Mouse (Mus musculus): ENCODE data around the gene Zfyve26. TPM values are rescaled to one million over a fixed set of nuclear protein-coding genes. Genes with fewer than 3 reads are reported as not detected.

Gene Zfyve26
- polyA plus RNA-seq, 1 experiment from 2014 or later = 15.1 TPM

DNA sequence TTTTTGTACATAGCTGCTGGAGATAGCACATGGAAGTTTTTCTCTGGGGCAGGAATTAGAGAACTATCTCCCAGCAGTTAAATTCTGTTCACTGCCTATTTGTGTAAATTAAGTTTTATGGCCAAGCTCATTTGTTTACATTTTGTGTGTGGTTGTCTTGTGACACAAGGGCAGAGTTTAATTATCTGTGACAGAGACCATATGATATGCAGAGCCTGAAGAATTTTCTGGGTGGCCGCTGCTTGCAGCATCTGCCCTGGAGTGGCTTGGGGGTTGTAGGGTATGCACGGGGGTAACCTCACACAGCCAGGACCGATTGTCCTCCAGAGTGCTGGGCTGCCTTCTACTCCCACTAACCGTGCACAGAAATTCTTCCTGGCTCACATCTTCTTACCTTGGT is 9.9 kb upstream of the Zfyve26 start:
- H3K27ac ChIP-seq (replicated peaks) = no peak overlapping the region
- WGBS = 90% methylated on average over 4 of the region's 4 CpGs
- no peaks in the 10 kb centered on the region for H3K4me1 ChIP-seq
- no peak for DNase-seq (ENCODE audit: low spot score)
- no peak overlapping the region for H3K4me3 ChIP-seq
- H3K27me3 ChIP-seq (ENCODE audit: low read depth, poor library complexity, severe bottlenecking) = no peaks in the 10 kb centered on the region
- no peaks in the 10 kb centered on the region for H3K9me3 ChIP-seq (replicated peaks)
- peaks cover 10% of the 10 kb centered on the region; the same call in 1 of the 2 replicates for H3K36me3 ChIP-seq

DNA sequence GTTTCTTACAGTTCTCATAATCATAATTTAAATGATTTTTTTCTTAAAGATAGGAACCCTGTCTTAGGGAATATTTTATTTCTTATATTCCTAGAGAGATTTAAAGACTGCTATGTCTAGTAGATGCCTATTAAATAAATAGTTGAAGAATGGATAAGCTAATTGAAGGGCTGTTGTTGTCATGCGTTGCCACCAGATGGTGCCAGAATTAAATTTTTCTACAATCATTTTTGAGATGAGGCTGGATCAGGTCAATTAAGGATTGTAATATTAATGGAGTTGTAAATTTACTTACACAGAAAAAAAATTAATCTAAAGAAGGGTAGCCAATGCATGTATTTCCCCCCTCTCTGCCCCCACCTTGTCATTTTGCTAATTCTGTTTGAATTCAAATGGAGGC is 9.0 kb upstream of the Zfyve26 start:
- Histone ChIP-seq H3K4me1 (no peaks in the 10 kb centered on the region), H3K27me3 (ENCODE audit: low read depth, poor library complexity, severe bottlenecking) (no peaks in the 10 kb centered on the region), H3K36me3 (peaks cover 10% of the 10 kb centered on the region; the same call in 1 of the 2 replicates), H3K27ac (replicated peaks) (no peak overlapping the region), H3K9me3 (replicated peaks) (no peaks in the 10 kb centered on the region), H3K4me3 (no peak overlapping the region)
- DNase-seq (ENCODE audit: low spot score) = no peak
- WGBS = 67% methylated on average over 1 of the region's 1 CpGs

DNA sequence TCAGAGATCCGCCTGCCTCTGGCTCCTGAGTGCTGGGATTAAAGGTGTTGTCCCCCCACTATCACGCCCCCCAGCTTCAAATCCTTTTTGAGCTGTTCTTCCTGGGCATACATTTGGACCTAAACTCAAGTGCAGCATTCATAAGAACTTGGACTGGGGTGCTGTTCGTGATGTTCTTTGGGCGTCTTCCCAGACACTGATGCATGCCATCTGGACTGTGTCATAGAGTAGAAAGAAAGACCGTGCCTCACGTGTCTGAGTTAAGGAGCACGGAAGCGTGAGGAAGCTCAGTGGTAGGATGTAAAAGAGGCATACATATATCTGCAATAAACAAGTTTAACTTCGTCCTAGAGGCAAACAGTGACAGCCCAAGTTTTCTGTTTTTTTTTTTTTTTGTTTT is 5.7 kb upstream of the Zfyve26 start:
- Histone ChIP-seq H3K9me3 (replicated peaks) (no peaks in the 10 kb centered on the region), H3K4me1 (peaks cover 7% of the 10 kb centered on the region), H3K27me3 (ENCODE audit: low read depth, poor library complexity, severe bottlenecking) (no peaks in the 10 kb centered on the region), H3K36me3 (peaks cover 10% of the 10 kb centered on the region; the same call in 1 of the 2 replicates), H3K27ac (replicated peaks) (no peak overlapping the region), H3K4me3 (no peak overlapping the region)
- 91% methylated on average over 9 of the region's 9 CpGs for WGBS
- no peak for DNase-seq (ENCODE audit: low spot score)

DNA sequence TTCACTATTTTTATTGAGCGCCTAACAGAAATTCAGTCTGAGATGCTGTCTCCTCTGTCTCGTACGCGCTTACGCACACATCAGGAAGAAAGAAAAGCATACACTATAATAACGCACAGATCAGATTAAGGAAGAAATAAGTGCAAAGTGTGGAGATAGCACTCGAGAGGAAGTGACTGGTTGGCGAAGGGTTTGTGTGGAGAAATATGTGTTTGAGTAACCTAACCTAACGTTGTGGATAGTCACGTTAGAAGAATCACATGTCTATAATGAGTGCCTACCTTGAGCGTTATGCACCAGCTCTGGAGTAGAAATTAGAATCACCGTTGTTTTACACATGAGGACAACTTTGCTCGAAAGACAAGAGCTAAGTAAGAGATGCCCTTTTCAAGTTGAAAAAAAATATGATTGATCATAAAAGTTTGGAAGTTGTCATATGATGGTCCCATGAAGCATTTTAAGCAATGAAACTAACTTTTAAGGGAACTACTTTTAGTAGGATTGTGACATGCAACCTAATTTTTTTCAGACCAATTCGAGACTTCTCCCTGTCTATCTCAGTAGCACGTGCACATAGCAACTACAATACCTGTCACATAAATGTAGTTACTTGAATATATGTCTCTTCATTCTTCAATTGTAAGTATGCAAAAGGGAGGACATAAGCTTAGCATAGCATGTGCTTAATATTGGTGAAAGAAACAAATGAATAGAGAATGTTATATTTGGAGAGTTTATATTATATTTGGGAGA is 2.0 kb upstream of the Zfyve26 start:
- Histone ChIP-seq H3K27ac (replicated peaks) (peak overlapping the region; percentile 83; the same call in 1 of the 2 replicates), H3K36me3 (0 out of 2 replicates have a peak, but pooled peaks cover 8% of the 10 kb centered on the region), H3K4me1 (peaks cover 19% of the 10 kb centered on the region), H3K9me3 (replicated peaks) (no peaks in the 10 kb centered on the region), H3K27me3 (ENCODE audit: low read depth, poor library complexity, severe bottlenecking) (no peaks in the 10 kb centered on the region), H3K4me3 (peak overlapping the region; percentile 78)
- DNase-seq (ENCODE audit: low spot score) = no peak
- 19% methylated on average over 15 of the region's 15 CpGs for WGBS

DNA sequence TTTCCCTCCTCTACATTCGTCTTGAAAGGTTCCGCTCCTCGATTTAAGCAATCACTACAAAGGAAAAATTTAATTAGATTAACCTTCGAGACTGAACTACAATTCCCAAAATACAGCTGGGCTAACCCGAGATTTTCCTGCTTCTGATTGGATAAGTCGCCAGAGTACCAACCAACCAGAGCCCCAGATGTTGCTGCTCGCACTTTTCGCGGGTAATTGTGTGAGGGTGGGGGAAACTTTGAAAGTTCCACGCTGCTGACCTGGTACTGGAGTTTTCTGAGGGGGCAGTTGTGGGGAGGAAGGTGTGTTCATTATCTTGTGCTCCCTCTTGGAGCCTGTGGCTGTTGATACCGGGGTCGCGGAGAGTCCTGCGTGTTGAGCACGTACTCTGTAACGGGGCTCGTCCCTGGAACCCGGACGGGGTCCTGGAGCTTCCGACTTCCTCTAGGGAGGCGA is 1.0 kb upstream of the Zfyve26 start, which contains the start of gene Rad51b:
Gene Rad51b, plus strand, starts transcription at position 162 of the 456 bp plus-strand sequence.
- Histone ChIP-seq H3K9me3 (replicated peaks) (no peaks in the 10 kb centered on the region), H3K36me3 (0 out of 2 replicates have a peak, but pooled peaks cover 6% of the 10 kb centered on the region), H3K4me3 (peak within 1 kb of the TSS; percentile 78), H3K27ac (replicated peaks) (peak within 1 kb of the TSS; percentile 86), H3K27me3 (ENCODE audit: low read depth, poor library complexity, severe bottlenecking) (no peaks in the 10 kb centered on the region), H3K4me1 (peaks cover 19% of the 10 kb centered on the region)
- under 1% methylated on average over 21 of the region's 21 CpGs for WGBS
- DNase-seq (ENCODE audit: low spot score) = peak; percentile 82

DNA sequence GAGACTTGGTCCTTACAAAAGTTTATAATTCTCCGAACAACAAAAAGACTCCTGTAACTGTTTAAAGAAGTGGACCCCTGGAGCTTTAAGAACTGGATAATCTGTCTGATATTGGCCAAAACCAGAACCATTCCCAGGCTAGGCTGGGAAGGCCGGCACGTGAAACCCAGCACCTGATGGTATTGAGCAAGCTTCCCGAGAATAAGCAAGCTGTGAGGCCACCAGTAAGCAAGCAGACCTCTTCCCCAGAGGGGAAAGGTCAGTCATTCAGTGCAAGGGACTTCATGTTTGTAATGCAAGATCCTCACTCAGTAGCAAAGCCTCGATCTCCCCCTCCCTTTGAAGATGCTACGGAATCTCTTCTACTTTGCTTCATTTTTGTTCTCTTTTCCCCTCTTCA is 3.2 kb downstream of the Zfyve26 start:
- DNase-seq (ENCODE audit: low spot score) = no peak
- H3K36me3 ChIP-seq = peaks cover 38% of the 10 kb centered on the region
- no peak overlapping the region for H3K4me3 ChIP-seq
- 84% methylated on average over 6 of the region's 6 CpGs for WGBS
- H3K4me1 ChIP-seq = peaks cover 14% of the 10 kb centered on the region
- no peak overlapping the region for H3K27ac ChIP-seq (replicated peaks)
- H3K27me3 ChIP-seq (ENCODE audit: low read depth, poor library complexity, severe bottlenecking) = no peaks in the 10 kb centered on the region
- H3K9me3 ChIP-seq (replicated peaks) = no peaks in the 10 kb centered on the region

DNA sequence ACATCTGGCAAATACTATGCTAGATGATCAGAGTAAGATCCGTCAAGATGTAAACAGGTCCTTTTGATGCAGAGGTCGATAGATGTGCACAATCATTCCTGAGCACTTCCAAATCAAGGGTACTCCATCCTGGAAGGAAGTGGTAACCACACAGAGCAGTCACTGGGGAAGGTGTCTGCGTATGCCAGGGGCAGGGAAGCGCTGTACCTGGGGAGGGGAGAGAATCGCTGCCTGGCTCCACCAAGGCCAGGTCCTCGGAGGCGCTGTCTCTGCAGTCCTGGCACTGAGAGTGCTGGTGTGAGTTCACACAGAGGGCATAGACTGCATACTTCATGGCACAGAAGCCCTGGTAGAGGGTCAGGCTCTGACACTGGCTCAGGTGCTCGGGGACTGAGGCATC is 13.5 kb downstream of the Zfyve26 start:
- Histone ChIP-seq H3K27ac (replicated peaks) (no peak overlapping the region), H3K27me3 (ENCODE audit: low read depth, poor library complexity, severe bottlenecking) (no peaks in the 10 kb centered on the region), H3K9me3 (replicated peaks) (no peaks in the 10 kb centered on the region), H3K4me3 (no peak overlapping the region), H3K4me1 (no peaks in the 10 kb centered on the region), H3K36me3 (peaks cover 97% of the 10 kb centered on the region)
- 88% methylated on average over 8 of the region's 8 CpGs for WGBS
- DNase-seq (ENCODE audit: low spot score) = no peak

DNA sequence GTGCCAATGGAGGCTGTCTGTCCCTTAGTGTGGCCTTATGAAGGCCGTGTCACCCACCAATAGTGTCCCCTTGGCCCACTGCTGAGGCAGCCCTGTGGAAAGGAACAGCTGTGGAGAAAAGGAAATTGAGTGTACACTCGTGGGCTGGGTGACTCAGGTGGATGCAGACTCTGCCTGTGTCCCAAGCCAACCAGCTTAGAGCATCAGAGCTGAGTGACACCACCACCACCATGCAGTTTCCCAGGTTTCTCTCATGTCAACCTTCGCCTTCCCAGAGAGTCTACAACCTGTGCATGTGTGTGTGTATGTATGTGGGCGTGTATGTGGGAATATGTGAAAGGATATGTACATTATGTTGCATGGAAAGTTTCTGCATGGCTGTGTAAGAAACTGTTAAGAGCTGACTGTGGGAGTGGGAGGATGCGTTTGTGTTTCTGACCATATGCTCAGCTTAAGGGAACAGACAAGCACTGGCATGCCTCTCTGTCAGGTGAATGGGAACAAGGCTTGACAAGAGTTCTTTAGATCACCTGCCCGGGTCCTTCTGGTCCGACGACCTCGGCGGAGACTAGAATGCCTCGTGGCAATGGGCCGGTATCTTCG is 16.5 kb downstream of the Zfyve26 start:
- no peaks in the 10 kb centered on the region for H3K27me3 ChIP-seq (ENCODE audit: low read depth, poor library complexity, severe bottlenecking)
- DNase-seq (ENCODE audit: low spot score) = no peak
- no peak overlapping the region for H3K27ac ChIP-seq (replicated peaks)
- no peaks in the 10 kb centered on the region for H3K4me1 ChIP-seq
- no peaks in the 10 kb centered on the region for H3K9me3 ChIP-seq (replicated peaks)
- peaks cover 96% of the 10 kb centered on the region for H3K36me3 ChIP-seq
- no peak overlapping the region for H3K4me3 ChIP-seq
- 91% methylated on average over 13 of the region's 13 CpGs for WGBS

- H3K4me1 ChIP-seq = no peaks in the 10 kb centered on the region
- 88% methylated on average over 4 of the region's 4 CpGs for WGBS
- H3K4me3 ChIP-seq = no peak overlapping the region
- no peak for DNase-seq (ENCODE audit: low spot score)
- no peaks in the 10 kb centered on the region for H3K27me3 ChIP-seq (ENCODE audit: low read depth, poor library complexity, severe bottlenecking)
- H3K27ac ChIP-seq (replicated peaks) = no peak overlapping the region
- H3K36me3 ChIP-seq = peaks cover 98% of the 10 kb centered on the region
- H3K9me3 ChIP-seq (replicated peaks) = no peaks in the 10 kb centered on the region
Measured at GRCm38 (mm10) chr12:79272604-79273003, 23.5 kb downstream of the Zfyve26 start.

- H3K27me3 ChIP-seq (ENCODE audit: low read depth, poor library complexity, severe bottlenecking) = no peaks in the 10 kb centered on the region
- H3K4me1 ChIP-seq = no peaks in the 10 kb centered on the region
- no peak overlapping the region for H3K27ac ChIP-seq (replicated peaks)
- H3K9me3 ChIP-seq (replicated peaks) = no peaks in the 10 kb centered on the region
- no peak overlapping the region for H3K4me3 ChIP-seq
- 54% methylated on average over 5 of the region's 5 CpGs for WGBS
- DNase-seq (ENCODE audit: low spot score) = peak; percentile 24
- H3K36me3 ChIP-seq = peaks cover 92% of the 10 kb centered on the region
Measured at GRCm38 (mm10) chr12:79261035-79261434, 35.1 kb downstream of the Zfyve26 start.

GRCm38 (mm10) chr12:79260154-79260553 is 36.0 kb downstream of the Zfyve26 start:
- H3K4me1 ChIP-seq = no peaks in the 10 kb centered on the region
- H3K27ac ChIP-seq (replicated peaks) = no peak overlapping the region
- no peaks in the 10 kb centered on the region for H3K27me3 ChIP-seq (ENCODE audit: low read depth, poor library complexity, severe bottlenecking)
- 95% methylated on average over 2 of the region's 2 CpGs for WGBS
- no peak overlapping the region for H3K4me3 ChIP-seq
- H3K9me3 ChIP-seq (replicated peaks) = no peaks in the 10 kb centered on the region
- H3K36me3 ChIP-seq = peaks cover 88% of the 10 kb centered on the region
- DNase-seq (ENCODE audit: low spot score) = no peak

DNA sequence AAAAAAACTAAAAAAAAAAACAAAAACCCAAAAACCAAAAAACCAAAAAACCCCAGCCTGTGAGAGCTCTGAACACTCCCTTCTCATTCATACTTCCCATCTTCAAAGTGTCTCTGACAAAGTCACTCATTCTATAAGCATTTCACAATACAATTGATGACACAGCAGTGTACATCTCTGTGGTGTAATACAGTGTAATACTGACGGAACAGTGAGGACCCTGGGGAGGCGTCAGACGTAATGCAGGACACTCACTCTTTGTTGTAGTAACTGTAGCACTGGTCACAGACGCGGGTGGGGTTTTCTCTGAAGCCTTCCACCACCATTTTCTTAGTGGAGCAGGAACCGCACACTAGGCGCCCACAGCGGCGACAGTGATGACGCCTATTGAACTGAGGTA is 41.1 kb downstream of the Zfyve26 start:
- H3K4me3 ChIP-seq = no peak overlapping the region

More for the DNA sequence above, 41.1 kb downstream of the Zfyve26 start:
- DNase-seq (ENCODE audit: low spot score) = no peak
- no peaks in the 10 kb centered on the region for H3K27me3 ChIP-seq (ENCODE audit: low read depth, poor library complexity, severe bottlenecking)
- WGBS = 96% methylated on average over 10 of the region's 10 CpGs
- peaks cover 91% of the 10 kb centered on the region for H3K36me3 ChIP-seq
- H3K4me1 ChIP-seq = no peaks in the 10 kb centered on the region
- H3K27ac ChIP-seq (replicated peaks) = no peak overlapping the region
- no peaks in the 10 kb centered on the region for H3K9me3 ChIP-seq (replicated peaks)
